29 mouse cellular contexts compared by ENCODE assay signal in the genomic region with DNA sequence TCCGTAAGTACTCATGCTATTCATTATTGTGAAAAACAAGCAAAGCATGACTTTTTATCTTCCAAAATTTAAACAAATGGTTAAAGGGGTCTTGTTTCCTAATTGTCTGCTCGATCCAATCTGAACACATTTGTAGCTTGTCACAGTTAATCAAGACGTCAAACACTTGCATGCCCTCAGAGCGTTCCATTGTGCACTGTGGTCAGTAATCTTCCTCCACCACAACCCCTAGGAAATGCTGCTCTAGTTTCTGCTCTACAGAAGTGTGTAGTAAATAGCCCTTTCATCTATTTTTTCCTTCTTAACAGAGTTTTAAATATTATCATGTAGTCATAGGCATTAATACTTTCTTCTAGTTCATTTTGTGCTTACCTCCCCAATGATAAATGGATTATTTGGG. TPM values are rescaled to one million over a fixed set of nuclear protein-coding genes. Genes with fewer than 3 reads are reported as not detected.
"Had no signal": no experiment of that assay in that cellular context is flagged by ENCODE, and none has a peak within 500 bp of the region (broad histone marks: within the 10 kb centered on the region; RNA-seq: fewer than 3 reads in every experiment).

No protein-coding gene starts in this region.

- H3K4me3 ChIP-seq: embryonic facial prominence, embryonic 10.5 days; embryonic facial prominence, embryonic 12.5 days; embryonic facial prominence, embryonic 13.5 days; embryonic facial prominence, embryonic 15.5 days; erythroblast, embryonic 14.5 days; forebrain, embryonic 10.5 days; forebrain, embryonic 12.5 days; forebrain, embryonic 13.5 days; forebrain, embryonic 15.5 days; gastrocnemius, adult 2 months; heart, adult 2 months had no signal

- H3K27ac ChIP-seq: embryonic facial prominence, embryonic 10.5 days; embryonic facial prominence, embryonic 12.5 days; embryonic facial prominence, embryonic 13.5 days; embryonic facial prominence, embryonic 15.5 days; forebrain, embryonic 10.5 days; forebrain, embryonic 12.5 days; forebrain, embryonic 13.5 days; forebrain, embryonic 15.5 days; gastrocnemius, adult 2 months; heart, adult 2 months had no signal

- DNase-seq: cerebellum, adult 2 months; cerebellum, adult 9-10 months; cerebellum, adult 9-11 months; cerebellum, postnatal 10 days; cerebellum, postnatal 14 days; cerebellum, postnatal 25 days; cerebellum, postnatal 36 days; embryo, embryonic 11 days; forebrain, postnatal 0 days; gastrocnemius, adult 2 months; gastrocnemius, postnatal 10 days; gastrocnemius, postnatal 14 days; gastrocnemius, postnatal 25 days; gastrocnemius, postnatal 36 days; heart, adult 11 months; heart, adult 18-20 months; heart, adult 2 months had no signal

- H3K36me3 ChIP-seq: embryonic facial prominence, embryonic 10.5 days; embryonic facial prominence, embryonic 12.5 days; embryonic facial prominence, embryonic 13.5 days; embryonic facial prominence, embryonic 15.5 days; forebrain, embryonic 10.5 days; forebrain, embryonic 12.5 days; forebrain, embryonic 15.5 days had no signal

- H3K9ac ChIP-seq: embryonic facial prominence, embryonic 12.5 days; embryonic facial prominence, embryonic 13.5 days; embryonic facial prominence, embryonic 15.5 days; forebrain, embryonic 12.5 days; forebrain, embryonic 13.5 days; forebrain, embryonic 15.5 days; forebrain, postnatal 0 days had no signal

- ATAC-seq: forebrain, embryonic 13.5 days; forebrain, embryonic 14.5 days; forebrain, embryonic 15.5 days; forebrain, embryonic 16.5 days; forebrain, postnatal 0 days had no signal

- H3K4me1 ChIP-seq: embryonic facial prominence, embryonic 10.5 days; embryonic facial prominence, embryonic 12.5 days; embryonic facial prominence, embryonic 13.5 days; forebrain, embryonic 10.5 days; forebrain, embryonic 12.5 days; forebrain, embryonic 13.5 days; forebrain, embryonic 15.5 days had no signal

- H3K4me2 ChIP-seq: embryonic facial prominence, embryonic 12.5 days; embryonic facial prominence, embryonic 13.5 days; embryonic facial prominence, embryonic 15.5 days; forebrain, embryonic 12.5 days; forebrain, embryonic 13.5 days; forebrain, embryonic 15.5 days had no signal

- H3K9me3 ChIP-seq: embryonic facial prominence, embryonic 10.5 days; embryonic facial prominence, embryonic 12.5 days; embryonic facial prominence, embryonic 13.5 days; embryonic facial prominence, embryonic 15.5 days; forebrain, embryonic 10.5 days; forebrain, embryonic 12.5 days; forebrain, embryonic 13.5 days; forebrain, embryonic 15.5 days had no signal

- H3K27me3 ChIP-seq: embryonic facial prominence, embryonic 12.5 days; embryonic facial prominence, embryonic 15.5 days; forebrain, embryonic 12.5 days; forebrain, embryonic 13.5 days; forebrain, embryonic 15.5 days had no signal

RNA-seq across cellular contexts. Expression of a gene that starts 19.1 kb away (rescaled TPM):
- total RNA-seq: granulocyte monocyte progenitor cell, adult 5-6 weeks had no signal
- polyA plus RNA-seq: erythroblast, embryonic 14.5 days had no signal
